Mouse (Mus musculus): ENCODE data around the gene Smdt1.
"Not testable (repeated sequence)": the region's sequence is repeated elsewhere in the genome, so short reads cannot be mapped to it uniquely, and the experiment has no call there.

The Smdt1 gene

DNA sequence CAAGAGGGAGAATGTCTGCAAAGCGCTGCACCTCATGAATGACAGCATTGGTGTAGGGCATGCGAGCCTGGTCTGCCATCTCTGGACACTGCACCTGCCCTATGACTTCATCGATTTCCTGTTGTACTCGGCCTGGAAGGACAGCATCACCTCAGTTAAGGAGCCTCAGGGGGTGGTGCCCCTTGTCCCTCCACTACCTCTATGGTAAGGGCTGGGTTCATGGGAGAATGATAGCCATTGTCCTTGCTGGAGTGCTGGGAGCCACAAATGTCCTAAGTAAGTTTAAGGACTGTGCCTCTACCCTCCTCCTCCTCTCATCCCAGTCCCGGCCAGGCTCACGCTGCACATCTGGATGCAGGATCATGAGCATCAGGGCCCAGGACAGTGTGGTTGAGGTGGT lies 33.7 kb downstream of the Smdt1 start:
- DNase-seq, result no peak

DNA sequence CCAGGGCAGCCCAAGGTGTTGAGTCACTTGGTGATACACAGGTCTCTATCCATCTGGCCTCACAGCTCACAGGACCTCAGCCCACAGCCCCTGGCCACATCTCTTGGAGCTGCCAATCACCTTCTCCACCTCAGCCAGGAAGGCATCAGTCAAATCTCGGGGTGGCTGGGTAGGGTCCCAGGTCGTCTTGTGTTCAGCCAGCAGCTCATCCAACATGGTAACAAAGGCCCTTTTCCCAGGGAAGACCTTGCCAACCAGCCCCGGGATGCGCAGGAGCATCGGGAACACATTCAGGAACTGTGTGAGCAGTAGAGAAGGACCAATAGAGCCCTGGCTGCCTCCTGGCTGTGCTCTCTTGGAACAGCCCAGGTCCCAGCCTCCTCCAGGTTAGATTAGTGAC lies 34.2 kb downstream of the Smdt1 start:
- DNase-seq, result no peak

DNA sequence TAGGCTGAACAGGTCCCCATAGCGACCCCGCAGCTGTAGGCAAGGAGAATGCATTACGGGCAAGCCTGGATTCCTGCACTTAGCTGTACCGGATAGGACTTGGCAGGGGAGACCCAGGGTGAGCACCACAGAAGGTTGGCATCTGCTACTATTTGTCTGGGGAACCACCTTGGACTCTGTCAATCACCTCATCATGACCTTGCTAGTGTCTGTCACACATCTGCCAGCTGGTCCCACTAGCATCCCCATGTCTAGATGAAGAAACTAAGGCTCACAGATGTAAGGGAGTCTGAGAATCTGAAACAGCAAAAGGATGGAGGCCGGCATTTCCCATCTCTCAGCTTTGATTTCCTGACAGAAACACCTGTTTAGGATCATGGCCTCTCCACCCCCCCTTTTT lies 35.7 kb downstream of the Smdt1 start:
- DNase-seq, result no peak

DNA sequence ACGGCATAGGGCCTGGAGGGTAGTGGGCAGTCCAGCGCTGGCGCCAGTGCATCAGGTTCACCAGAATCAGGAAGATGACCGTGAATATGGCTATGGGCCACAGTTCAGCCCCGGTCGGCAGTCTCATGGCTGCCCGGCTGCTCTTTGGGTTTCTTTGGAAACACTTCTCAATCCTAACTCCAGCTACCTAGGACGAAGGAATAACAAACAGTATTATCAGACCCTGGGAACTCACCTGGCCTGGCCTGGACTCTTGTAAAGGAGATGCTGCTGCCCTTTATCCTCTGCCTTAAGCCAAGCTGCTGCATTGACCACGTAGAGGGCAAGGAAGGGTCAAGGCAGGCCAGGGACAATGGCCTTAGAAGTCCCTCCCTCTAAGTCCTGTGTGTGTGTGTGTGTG lies 37.1 kb downstream of the Smdt1 start:
- DNase-seq, result no peak

DNA sequence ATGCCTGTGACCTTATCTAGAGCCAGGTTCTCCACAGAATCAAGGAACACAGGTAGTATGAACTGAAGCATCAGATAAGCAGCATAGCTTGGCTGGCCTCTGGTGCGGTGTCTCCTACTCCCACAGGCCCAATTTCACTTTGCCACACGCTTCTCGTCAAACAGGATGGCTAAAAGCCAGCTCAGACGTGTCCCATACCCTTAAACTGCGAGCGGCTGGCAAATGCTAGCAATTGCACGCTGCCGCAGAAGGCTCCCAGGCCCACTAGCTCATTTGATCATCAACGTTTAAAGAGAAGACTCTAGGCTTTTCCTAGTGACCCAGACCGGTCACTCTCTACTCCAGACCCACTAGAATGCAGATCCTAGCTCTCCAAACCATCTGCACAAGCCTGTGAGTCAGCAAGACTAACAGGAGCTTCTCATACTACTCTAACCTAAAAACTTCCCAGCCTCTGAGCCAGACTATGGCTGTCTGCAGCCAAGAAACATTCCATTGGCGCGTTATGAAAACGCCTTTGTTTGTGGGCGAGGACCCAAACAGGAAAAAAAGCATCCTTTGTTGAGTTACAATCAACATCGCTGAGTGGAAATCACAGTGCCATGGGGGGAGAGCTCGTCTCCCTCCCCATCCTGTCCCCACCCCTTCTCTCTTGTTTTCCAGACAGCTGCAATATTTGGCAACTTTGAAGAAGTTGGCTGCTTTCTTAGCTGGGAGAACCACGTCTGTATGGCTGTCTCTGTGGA lies 37.8 kb downstream of the Smdt1 start:
- peak; percentile 84 for DNase-seq

DNA sequence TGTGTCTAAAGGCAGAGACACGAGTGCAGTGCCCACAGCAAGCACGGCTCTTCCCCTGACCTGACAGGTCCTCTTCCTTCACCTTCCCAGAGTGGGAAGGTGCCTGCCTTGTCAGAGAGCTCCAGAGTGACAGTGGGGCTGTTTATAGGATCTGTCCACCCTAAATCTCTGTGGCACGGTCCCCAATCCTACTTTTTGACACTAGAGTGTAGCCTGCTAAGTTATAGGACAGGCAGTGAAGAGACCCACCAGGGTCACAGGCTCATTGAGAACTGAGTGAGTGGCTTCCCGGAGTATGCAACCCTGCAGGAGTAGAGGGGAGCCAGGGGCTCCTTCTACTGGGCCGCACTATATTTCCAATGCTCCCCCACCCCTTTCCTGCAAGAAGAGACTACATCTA lies 38.9 kb downstream of the Smdt1 start:
- no peak for DNase-seq

DNA sequence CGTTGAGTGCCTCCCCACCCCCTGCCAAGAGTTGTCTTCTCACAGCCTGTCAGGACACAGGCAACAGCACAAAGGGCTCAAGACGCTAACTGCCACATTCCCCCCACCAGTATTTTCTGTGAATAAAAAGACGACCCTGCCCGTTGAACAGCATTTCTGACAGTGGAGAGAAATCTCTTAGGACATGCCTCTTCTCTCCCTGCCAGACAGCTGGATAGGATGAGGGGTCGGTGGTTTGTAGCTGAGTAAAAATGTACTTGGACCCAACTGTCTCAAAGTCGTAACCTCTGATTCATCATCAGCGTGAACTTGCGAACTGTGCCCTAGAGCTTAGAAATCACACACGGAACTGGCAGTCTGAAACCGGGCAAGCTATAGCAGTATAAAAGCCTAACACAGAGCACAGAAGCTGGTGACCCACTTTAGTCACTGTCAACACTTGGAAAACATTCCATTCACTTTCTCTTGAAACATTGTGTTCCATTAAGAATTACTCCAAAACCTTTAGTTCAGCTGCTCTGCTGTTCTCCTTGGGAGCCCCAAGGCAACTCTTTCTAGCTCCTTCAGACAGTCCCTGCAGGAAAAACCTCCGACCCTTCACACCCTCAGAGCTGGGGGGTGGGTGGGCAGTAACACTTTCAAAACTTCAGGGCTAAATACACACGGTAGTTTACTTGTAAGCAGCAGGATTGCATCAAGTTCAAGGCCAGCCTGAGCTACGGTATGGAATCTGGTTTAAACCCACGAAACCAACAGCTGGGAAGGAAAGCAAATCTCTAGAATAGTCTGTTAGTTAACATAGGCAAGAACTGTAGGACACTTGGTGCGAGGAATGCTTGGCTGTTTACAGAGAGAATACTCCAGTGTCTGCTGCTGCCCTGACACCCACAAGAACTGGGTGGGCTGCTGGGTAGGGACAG lies 39.8 kb downstream of the Smdt1 start:
- DNase-seq, result no peak

DNA sequence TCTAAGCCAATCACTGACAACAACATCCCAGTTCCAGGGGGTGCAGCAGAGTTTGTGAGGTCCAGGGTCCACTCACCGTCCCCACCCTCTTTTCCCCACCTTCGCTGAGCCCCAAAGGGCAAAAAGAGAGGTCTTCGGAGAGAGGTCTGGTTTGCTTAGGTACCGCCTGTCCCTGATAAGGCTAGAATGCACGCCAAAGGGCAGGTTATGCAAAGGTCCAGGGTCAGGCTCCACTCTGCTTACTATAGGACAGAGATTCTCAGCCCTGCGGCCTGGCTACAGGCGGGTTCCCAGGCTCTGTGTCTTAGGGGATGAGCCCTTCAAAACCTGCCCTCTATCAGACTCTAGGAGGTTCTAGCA lies 40.7 kb downstream of the Smdt1 start:
- no peak for DNase-seq

DNA sequence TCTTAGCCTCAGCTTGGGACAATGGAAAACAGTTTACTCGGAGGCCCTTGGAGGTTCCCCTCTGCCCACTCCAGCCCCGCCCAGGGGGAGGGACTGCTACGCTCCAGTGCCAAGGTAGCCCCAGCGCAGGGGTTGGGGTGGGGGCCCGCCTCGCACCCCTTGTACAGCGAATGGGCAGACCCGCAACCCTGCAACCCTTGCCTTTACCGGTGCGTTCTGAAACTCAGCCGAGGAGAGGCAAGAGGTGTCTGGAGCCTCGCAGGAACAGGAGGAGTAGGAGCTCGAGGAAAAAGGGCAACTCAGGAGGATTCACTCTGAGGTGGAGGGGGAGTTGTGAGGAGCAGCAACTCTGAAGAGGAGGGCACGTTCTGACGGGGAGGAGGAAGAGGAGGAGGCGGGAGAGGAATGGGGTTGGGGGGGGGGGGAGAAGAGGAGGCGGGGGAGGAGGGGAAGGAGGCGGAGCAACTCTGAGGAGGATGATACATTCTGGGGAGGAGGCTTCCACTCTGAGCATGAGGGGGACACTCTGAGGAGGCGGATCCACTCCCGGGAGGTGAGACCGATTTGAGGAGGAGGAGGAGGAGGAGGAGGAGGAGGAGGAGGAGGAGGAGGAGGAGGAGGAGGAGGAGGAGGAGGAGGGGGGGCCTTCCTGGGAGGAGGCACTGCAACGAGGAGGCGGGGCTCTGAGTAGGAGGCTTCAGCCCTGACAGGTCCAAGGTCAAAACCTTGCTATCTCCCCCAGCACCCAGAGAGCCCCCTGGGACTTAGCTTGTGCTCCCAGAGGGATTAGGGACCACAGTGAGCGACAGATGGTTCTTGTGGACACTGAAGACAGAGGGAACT lies 41.3 kb downstream of the Smdt1 start, which contains the start of gene Cyp2d22:
Cyp2d22 (minus strand) TSS at position 390 of the 843 bp plus-strand sequence.
- no peak for DNase-seq

DNA sequence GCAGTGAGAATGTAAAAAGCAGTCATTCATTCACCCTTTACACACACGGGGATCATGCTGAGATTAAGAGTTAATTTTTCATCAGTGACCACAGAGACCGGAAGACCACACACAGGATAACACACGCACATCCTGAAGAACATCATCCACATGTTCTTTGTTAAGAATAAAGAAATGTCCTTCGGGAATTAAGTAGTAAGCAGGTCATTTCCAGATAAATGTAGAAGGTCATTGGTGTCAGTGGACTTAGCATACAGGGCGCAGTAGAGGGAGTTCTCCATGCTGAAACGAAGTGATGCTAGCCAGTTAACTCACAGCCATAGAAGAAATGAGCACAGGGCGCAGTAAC lies 41.9 kb downstream of the Smdt1 start:
- no peak for DNase-seq

DNA sequence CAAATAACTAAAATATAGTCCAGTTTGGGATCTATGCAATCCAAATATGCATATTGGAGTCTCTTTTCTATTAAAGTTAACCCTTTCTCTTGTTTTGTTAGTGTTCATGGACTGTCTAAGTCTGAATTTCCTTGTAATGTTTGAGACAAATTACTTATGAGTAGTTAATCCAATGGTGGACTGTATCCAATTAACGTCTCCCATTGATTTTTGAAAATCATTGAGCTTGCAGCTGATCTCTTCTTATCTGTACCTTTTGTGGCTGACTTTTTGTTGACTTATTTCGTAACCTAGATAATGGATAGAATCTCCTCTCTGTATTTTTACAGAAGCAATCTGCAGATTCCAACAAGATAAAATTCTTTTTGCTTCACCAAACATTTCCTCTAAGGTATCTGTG lies 43.7 kb downstream of the Smdt1 start:
- DNase-seq, result no peak

DNA sequence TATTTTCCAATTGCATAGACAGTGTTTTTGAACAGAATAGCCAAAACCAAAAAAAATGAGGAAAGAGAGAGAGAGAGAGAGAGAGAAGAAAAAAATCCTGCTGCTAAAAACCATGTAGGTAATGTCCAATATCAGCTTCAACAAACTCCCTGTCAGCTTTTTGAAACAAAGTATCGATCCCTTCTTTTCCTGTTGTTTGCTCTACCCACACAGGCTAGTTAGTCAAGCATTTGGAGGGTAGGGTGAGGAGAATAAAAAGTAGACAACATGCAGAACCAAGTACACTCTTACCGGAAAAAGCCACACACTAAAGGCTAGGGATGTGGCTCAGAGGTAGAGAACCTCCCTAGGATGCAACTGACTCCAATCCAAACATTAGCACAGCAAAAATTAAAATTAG lies 47.0 kb downstream of the Smdt1 start:
- DNase-seq, result no peak

DNA sequence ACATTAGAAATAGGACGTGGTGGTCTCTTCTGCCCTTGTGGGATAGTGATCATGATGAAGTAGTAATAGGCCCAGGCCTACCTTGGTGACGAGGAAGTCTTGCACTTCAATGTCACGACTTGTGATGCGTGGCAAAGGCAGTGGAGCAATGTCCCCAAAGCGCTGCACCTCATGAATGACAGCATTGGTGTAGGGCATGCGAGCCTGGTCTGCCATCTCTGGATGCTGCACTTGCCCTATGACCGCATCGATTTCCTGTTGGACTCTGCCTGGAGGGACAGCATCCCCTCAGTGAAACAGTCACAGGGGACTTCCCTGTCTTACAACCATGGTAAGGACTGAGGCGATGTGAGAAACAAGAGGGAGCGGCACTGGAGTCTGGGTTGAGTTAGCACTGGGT lies 51.2 kb downstream of the Smdt1 start:
- DNase-seq, result not testable (repeated sequence)

DNA sequence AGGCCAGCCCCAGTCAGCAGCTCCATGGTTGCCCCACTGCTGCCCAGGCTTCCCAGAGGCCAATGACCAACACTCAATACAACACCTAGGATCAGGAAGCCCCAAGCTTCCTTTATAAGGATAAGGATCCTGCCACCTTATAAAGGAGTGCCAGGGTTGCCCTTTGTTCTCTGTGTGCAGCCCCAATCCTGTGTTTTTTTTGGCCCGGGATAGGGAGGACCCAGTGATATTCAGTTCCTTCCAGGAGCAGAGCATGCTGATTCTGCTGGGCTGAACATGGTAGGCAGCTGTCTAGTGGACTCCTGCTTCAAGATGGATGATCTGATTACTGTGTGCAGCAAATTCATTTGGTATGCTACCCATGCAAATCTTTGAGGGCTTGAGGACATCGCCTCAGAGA lies 55.2 kb downstream of the Smdt1 start, which contains the start of gene Cyp2d11:
Cyp2d11 (minus strand) TSS at position 101 of the 400 bp plus-strand sequence.
- not testable (repeated sequence) for DNase-seq

DNA sequence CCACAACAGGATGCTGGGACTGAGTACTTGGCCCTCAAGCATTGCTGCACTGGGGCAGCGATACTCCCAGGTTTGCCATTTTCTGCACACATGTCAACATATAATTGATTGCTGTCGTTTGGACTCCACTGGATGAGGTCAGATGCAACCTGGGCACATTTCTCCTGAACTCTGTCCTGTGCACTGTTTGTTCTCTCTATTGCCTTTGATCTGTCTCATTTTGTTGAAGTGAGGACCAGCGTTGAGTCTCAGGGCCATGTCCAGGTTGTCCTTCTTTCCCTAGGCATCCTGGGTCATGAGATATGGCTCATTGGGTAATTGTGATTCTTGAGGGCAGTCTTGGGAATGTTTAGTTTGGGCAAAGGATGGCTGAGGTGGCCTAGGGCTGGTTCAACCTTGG lies 57.2 kb downstream of the Smdt1 start:
- not testable (repeated sequence) for DNase-seq
